Mouse (Mus musculus) heart, postnatal 10 days (tissue): ENCODE measurements around the gene Rtkn2. TPM values are rescaled to one million over a fixed set of nuclear protein-coding genes. Genes with fewer than 3 reads are reported as not detected.

Experiments used
- DNase-seq, 2 experiments: peaks; one replicate each; pipeline ENCODE4 v3.0.0; 2021
- intact Hi-C: fragments of 180-260 bp; cut with DNase I; formaldehyde crosslinking; loops from one replicate; pipeline ENCODE4 v1.15.1; 2025
- total RNA-seq, 2 experiments: library from RNA; stranded (reverse); gene quantifications; 2 replicates each; pipeline ENCODE4 v1.2.3; 2021

Gene Rtkn2
- total RNA-seq, 2 experiments from 2014 or later: 1.7 to 1.8 TPM

- no peak for DNase-seq
- intact Hi-C loops: no loop called here
Observed at GRCm38 (mm10) chr10:68036368-68036980, 57.1 kb downstream of the Rtkn2 start.

DNA sequence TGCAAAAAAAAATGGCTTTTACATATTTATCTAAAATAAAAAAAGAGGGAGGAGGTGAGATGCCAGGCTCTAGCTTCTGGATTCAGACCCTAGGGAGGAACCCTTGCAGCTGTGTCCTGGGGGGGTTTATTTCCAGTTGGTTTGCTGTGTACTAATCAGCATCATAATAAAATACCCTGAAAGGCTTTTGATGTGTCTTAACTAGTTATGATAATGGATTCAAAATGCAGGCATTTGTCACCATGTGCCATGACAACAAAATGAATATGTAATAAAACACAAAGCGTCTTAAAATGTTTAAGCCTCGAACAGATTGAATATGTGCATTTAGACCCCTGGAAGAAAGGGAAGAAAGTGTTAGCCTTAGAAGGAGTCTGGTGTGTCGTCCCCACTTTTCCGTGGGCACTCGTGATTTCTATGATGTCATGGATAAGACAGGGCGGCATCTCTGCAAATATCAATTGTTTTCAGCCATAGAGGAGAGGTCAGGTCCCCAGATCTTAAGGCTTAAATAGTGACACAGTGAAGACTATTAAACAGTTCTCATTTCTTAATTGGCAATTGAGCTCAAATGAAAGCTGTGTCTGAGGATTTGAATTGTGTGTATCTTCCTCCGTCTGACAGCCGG, 59.7 kb downstream of the Rtkn2 start:
- intact Hi-C loops: no loop called here
- DNase-seq: no peak

GRCm38 (mm10) chr10:68039641-68040205, 60.4 kb downstream of the Rtkn2 start:
- intact Hi-C loops: no loop called here
- DNase-seq: no peak

GRCm38 (mm10) chr10:68040394-68040793, 61.0 kb downstream of the Rtkn2 start:
- intact Hi-C loops: no loop called here
- DNase-seq: no peak

DNA sequence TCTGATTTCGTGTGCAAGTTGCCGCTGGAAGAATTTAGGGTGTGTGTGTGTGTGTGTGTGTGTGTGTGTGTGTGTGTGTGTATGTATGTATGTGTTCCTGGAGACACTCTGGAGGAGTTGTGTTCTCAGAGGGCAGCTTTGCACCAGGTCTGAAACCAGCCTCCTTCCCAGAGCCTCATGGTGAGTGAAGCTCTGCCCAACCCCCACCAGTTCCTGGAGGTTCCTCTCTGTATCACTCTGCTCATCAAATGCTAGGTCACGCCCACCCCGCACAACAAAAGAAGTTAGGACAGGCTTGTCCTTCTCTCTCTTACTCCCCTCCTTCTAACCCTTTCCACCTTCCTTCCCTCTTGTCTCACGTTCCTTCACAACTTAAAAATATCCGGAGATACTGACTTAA, 64.6 kb downstream of the Rtkn2 start:
- intact Hi-C loops: no loop called here
- no peak for DNase-seq

- no peak for DNase-seq
- intact Hi-C loops: no loop called here
Observed at GRCm38 (mm10) chr10:68044864-68045263, 65.5 kb downstream of the Rtkn2 start.

DNA sequence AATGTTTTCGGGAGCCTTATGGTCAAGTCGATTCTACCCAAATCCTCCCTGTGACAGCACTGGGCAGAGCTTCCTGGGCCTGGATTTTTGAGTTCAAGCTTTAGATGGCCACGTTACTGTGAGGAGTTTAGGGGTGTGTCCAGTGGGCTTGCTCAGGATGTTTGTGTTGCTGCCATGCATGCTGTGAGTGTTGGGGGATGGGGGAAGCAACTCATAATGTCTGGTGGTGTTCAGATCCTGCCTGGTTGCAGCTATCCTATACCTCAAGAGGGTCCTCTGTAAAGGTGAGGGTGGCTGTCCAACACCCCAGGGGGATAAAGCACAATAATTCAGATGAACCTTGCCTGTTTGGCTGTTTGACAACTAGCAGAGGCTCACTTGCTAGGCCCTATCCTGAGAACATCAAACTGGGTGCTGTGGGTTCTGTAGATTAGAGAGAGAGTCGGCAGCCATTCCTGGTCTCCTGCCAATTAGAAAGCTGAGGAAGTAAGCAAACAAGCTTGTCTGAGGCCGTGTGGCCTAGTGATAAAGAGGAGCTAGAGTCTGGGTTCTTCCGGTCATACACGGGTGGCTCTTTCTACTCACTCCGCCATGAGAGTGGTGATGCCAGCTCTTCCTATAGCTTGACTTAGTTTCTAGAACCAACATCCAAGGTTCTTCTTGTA, 69.4 kb downstream of the Rtkn2 start:
- intact Hi-C loops: no loop called here
- DNase-seq: no peak

GRCm38 (mm10) chr10:68050882-68051281, 71.5 kb downstream of the Rtkn2 start:
- intact Hi-C loops: no loop called here
- DNase-seq: no peak

DNA sequence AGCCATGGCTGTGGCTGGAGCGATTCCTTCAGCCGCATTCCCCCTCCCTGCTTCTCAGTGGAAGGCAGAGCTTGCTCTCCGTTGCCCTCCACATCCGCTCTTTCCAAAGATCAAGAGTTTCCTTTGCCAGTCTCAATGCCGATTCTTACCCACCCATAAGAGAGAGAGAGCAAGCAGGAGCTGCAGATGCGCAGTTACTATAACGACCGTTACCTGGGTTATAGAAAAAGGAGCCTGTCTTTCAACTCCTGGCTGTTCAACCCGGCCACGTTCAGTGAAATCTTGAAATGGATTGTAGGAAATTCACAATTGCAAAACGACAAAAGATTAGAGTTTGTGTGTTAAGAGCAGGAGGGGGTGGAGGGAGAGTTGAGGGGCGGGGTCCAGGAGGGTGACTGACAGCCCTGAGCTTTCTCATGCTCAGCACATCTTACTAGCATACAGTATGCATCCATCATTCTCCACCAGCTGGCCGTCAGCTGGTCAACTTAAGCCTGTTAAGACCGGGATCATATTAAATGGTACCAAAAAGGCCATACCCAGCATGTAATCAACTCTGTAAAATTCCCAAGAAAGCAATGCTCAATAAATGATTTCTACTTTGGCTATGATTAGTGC, 72.1 kb downstream of the Rtkn2 start:
- DNase-seq: no peak
- intact Hi-C loops: no loop called here

- DNase-seq: no peak
- intact Hi-C loops: no loop called here
Observed at GRCm38 (mm10) chr10:68052307-68052706, 72.9 kb downstream of the Rtkn2 start.

GRCm38 (mm10) chr10:68054131-68054530, 74.8 kb downstream of the Rtkn2 start:
- intact Hi-C loops: no loop called here
- DNase-seq: no peak

- intact Hi-C loops: no loop called here
Observed at GRCm38 (mm10) chr10:68054706-68055105, 75.3 kb downstream of the Rtkn2 start.

DNA sequence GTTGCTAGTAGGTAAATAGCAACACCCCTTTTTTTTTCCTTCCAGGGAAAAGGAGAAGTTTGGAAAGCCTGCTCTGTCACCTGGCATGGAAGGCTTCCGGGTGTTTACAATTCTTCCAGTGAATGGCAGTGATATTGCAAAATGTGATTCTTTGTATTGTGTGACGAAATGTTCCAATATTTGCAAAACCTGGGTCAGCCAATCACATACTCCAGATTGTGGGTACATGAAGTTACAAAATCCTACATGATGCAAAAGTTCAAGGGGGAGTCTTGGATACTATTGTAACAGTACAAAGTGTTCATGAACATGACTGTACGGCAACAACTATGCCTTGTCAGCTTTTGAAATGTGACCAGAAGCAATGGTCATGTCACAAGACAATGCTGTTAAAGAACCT, 78.5 kb downstream of the Rtkn2 start:
- intact Hi-C loops: no loop called here
- no peak for DNase-seq

More at GRCm38 (mm10) chr10:68054706-68055105, 75.3 kb downstream of the Rtkn2 start:
- no peak for DNase-seq

DNA sequence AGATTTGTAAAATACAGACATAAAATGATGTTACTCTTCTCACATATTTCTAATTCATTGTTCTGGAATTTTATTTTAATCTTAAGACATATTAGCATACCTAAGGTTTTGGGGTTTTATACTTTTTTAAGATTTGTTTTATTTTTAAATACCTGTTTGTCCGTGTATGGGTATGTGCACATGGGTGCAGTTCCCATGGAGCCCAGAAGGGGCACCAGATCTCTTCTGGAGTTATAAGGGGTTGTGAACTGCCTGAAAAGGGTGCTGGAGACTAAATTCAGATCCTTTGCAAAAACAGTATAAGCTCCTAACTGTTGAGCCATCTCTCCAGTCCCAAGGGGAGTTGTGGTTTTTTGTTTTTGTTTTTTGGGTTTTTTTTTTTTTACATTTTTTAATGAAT, 79.0 kb downstream of the Rtkn2 start:
- intact Hi-C loops: no loop called here
- DNase-seq: no peak

DNA sequence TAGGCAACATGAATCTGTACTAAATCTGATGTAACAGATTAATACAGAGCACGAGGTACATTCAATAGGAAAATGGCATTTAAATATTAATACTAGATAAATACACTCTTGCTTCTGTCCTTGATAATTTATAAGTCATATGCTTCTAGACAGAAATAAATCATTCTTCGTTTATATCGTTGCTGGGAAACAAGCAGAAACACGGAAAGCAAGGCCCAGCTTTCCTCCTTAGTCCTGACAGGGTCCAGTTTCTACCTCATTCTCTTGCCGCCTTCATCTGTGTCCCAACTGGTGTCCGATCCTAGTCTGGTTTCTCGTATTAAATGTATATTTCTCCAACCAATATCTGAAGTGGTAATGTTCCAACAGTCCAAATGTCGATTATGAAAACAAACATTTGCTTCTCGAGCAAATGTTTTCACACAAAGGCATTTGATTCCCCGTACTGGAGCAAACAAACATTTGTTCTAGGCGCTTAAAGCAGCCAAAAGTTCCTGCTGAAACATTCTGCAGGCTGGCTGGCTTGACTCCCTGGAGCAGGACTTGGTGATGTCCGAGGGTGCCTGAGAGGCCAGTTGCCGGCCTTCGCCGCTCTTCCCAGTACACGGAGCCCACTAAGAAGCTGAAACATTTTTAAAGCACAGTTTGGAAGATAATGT, 81.3 kb downstream of the Rtkn2 start:
- intact Hi-C loops: no loop called here
- peak; percentile 52 to 56 for DNase-seq

DNA sequence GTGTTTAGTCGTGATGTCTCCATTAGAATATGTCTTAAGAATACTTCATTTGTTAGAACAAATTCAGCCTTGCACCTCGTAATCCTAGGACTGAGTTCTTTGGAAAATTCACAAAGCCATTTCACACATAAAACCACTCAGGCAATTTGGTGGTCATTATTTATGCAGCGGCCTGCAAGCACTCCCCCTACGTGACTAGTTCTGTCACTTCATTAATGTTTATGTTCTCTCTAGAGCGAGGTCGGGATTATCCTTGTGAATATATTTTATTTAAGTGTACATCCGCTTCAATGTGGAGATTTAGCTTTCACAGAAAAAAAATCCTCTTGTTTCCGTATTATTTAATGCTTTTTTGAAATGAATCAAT, 81.9 kb downstream of the Rtkn2 start:
- DNase-seq: no peak
- intact Hi-C loops: no loop called here

- DNase-seq: no peak
- intact Hi-C loops: no loop called here
Observed at GRCm38 (mm10) chr10:68063806-68064545, 84.6 kb downstream of the Rtkn2 start.

DNA sequence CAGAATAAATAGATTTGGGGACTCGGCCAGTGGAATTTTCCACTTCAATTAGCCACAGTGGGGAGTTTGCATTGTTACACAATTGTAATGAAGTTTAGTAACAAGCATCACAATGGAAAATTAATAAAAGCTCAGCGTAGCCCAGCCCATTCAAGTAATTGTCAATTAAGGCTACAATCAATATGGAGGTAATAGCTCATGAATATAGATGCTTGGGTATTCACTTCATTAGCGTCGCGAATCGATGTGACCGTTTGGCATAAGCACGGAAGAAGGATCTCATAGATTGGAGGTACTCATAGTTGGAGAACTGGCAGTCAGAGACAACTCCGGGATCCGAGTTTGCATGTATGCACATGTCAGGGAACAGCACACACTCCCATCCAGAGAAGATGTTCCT, 85.2 kb downstream of the Rtkn2 start:
- DNase-seq: no peak
- intact Hi-C loops: no loop called here

DNA sequence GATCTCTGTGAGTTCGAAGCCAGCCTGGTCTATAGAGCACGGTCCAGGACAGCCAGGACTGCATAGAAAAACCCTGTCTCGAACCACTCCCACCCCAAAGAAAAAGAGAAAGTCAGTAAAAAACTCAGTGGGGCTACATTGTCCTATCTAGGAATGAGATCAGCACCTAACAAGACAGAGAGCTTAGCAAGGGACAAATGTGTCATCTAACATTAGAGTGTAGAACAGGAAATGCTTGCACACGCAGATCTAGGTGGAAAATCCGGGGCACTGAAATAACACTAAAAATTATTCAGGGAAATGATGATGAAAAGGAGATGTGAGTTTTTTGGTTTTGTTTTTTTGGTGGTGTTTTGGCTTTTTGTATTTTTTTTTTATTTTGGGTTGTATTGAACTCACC, 86.8 kb downstream of the Rtkn2 start:
- DNase-seq: no peak
- intact Hi-C loops: no loop called here

DNA sequence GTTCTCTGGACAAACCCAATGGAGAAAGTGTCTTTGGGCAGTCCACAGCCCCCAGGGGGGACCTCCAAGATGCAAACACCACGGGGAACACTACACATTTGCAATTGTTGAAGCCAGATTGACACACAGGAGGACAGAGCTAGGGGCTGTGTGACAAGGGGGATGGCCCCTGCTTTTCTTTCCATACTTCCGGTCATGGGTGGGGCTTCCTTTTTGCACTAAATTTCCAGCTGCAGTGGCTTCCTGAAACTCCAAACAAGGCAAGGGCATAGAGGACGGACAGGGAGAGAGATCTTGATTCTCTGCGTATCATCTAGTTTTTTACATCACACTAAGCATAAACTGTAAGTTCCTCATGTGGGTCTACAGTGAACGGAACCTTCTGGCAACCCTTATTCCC, 88.6 kb downstream of the Rtkn2 start:
- DNase-seq: no peak
- intact Hi-C loops: no loop called here
